Mouse (Mus musculus) natural killer cell, adult 2 months (primary cell): ENCODE measurements around the gene Pofut2.
A peak's percentile ranks its signal among the peaks of the same experiment; 100 is the strongest.

Source experiments
- DNase-seq, 2 experiments: peaks; one replicate each; pipeline ENCODE4 v3.0.0; 2022; ENCODE audit warnings: low spot score in 2 of 2

Pofut2 gene

DNA sequence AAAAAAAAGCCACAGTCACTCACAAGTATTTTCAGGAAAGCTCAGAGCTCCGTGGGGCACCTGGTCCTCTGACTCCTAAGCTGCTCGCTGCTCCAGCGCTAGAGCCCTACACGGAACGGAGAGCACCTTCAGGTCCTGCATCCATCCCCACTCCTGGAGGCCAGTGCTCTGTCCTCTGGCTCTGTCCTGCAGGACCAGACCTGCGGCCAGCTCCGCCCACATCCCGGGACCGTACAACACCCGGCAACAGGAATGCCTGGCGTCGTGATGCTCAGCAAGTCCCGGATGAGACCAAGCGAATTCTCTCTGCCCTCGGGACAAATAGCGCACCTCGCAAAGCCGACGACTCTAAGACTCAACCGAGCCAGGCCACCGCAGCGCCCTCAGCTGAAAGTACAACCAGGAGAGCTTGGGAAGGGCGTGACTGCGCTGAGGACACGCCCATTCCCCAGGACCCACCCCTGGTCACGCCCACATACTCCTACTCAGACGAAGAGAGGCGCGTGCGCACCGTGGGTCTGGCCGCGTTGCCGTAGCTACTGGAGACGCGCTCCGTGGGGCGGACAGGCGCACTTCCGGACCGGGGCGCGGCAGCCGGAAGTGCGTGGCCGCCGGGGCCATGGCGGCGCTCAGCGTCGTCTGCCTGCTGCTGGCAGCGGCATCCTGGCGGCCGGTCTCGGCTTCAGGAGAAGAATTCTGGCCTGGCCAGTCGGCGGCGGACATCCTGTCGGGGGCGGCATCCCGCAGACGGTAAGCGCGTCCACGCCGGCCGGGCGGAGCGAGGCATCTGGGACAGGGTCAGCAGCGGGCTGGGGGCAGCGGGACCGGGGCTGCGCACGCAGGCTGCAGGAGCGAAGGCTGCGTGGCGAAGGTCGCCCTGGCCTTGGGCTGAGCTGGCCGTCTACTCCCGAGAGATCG is at the start of gene Pofut2:
Gene Pofut2, plus strand, starts transcription at position 515 of the 918 bp plus-strand sequence.
- peak; percentile 92 to 95 for DNase-seq

DNA sequence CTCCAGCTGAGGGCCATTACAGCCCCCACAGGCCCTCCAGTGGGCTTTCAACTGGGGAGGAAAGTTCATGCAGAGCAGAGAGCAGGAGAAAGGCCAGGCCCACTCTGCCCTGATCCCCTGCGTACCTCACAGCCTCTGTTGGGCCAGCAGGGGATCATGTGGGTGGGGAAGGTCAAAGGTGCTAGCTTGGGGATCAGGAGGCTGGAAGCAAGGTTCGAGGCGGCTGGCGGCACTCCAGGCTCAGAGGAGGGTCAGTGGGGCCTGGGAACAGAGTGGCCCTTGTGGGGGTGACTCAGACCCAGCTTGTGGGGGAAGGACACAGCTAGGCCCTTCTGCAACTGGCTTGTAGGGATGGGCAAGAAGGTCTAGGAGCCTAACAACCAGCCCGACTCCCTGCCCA is 49.8 kb upstream of the Pofut2 start:
- DNase-seq: no peak

DNA sequence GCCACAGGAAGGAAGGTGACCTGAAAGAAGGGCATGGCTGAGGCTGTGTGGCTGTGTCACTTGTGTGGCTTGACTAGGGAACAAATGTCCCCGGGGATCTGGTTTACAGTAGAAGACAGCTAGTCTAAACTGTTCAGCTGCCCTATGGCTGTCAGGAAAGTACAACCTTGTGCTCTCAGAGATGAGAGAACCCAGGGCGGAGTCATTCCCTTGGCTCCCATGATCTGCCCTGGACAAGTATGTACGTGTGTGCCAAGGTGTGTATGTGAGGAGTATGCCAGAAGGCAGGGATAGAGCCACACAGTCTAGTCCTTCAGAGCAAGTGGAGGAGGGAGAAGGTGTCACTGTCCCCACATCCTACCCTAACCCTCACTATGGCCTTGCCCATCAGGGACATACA is 48.4 kb upstream of the Pofut2 start:
- DNase-seq: no peak

DNA sequence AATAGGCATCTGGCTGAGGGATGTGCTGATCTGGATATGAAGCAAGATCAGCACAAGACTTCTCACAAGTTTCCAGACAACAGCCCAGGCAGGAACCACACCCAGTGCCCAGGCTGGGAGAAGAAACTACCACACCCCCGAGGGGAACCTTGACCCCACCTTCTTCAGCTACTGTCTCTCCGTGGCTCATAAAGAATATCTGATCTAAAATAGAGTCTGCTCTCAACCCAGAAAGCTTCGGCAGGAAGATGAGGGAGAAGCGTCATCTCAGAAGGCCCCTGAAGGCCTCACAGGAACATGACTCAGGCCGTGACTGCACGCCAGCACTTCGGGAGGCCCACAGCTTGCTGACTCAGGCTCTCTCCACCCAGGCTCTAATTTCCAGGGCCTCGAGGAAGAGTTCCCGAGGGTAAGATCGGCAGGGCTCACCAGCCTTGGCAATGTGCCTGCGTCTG is 47.9 kb upstream of the Pofut2 start:
- DNase-seq: no peak

- DNase-seq: no peak
Measured at GRCm38 (mm10) chr10:77212354-77213120, 46.5 kb upstream of the Pofut2 start.

DNA sequence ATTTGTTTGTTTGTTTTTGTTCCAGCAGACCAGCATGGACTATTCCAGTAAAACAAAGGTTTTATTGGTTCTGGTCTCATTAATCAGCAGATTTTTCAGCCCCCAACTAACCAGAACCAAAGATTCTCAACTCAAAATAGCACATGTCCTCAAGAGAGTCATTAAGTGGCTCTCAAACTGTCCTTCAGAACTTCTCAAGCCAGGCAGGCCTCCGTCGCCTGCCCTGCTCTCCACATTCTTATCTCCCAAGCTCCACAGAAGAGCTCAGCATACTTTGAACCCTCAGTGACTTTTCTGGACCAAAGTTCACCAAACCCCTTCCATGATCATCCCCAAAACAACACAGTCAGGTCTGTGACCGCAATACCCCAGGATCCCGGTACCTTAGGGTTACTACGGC is 45.5 kb upstream of the Pofut2 start:
- no peak for DNase-seq

DNA sequence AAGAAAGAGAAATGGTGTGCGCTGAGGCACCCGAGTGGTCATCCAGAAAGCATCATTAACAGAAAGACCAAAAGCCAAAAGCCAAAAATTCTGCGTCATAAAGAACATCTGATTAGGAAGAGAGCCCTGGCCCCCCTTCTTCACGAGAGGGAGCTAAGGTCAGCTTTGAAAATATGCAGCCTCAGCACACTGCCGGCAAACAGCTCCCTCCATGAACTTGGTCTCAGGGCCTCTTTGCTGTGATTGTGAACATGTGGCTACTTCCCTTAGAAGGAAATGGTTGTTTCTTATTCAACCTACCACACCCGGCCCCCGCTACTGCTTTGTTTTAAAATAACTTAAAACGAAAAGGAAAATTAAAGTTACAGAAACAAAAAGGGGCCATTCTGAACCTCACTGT is 44.4 kb upstream of the Pofut2 start:
- DNase-seq: no peak

DNA sequence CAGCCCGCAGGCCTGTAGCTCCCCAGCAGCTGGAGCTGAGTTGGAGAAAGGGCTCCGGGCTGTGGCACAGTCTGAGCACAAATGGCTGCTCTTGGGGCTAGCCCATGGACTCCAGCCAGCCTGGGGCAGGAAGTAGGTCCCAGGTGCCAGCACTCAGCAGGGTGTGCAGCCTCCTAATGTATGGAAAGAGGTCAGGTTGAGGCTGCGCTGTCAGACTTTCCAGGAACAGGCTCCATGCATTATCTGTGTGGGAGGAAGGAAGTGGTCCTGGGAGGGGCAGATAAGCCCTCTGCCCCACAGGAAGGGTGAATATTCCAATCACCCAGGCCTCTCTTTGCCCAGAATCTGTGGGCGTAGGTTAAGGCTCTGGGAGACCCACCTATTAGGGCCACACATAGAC is 43.4 kb upstream of the Pofut2 start:
- DNase-seq: no peak

DNA sequence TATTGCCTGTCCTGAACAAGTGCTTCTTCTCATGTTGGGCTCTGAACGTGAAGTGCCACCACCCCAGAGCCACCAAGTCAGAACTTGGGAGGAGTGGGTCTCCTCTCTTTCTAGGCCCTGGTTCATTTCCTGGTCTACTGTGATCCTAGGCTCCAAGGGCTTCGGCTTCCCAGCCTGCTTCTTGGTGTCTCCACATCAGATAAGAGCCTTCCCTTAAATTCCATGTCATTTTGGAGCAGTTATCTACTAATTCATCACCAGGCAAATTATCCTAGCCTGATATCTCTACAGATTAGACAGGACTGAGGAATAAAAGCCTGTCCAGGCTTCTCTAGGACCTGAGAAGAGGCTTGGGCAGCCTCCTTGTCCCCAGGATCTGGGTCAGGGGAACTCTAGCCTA is 42.7 kb upstream of the Pofut2 start:
- no peak for DNase-seq

DNA sequence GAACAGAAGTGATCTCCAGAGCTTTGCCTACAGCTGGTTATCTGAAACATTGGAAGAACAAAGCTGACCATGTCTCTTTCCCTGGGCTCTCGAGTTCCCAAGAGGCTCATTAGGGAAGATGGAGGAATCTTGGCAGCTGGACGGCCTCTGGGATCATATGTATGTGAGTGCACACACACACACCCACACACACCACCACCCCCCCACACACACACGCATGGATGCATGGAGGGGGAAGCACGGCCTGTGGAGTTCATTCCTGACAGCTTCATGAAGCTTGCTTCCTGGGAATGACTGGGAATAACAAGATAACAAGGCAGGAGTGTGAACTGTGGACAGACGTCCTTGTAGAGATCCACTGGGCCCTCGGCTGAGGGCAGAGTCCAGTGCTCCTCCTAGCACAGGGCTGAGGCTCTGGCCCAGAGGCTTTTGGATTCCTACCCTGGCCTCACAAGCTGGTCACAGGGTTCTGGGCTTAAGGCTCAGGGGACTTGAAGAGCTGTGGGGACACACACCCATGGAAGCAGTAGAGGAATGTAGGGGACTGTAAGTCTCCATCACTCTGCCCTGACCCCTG is 41.8 kb upstream of the Pofut2 start:
- no peak for DNase-seq

DNA sequence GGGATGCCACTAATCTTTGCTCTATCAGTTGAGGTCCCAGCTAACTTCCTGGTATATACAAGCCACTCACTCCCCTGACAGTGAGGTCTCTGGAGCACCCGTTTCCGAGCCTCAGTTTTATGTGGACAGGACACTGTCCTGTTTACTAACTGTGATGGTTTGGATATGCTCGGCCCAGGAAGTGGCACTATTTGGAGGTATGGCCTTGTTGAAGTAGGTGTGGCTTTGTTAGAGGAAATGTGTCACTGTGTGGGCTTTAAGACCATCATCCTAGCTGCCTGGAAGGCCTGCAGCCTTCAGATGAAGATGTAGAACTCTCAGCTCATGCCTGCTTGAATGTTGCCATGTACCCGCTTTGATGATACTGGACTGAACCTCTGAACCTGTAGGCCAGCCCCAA is 41.0 kb upstream of the Pofut2 start:
- no peak for DNase-seq

DNA sequence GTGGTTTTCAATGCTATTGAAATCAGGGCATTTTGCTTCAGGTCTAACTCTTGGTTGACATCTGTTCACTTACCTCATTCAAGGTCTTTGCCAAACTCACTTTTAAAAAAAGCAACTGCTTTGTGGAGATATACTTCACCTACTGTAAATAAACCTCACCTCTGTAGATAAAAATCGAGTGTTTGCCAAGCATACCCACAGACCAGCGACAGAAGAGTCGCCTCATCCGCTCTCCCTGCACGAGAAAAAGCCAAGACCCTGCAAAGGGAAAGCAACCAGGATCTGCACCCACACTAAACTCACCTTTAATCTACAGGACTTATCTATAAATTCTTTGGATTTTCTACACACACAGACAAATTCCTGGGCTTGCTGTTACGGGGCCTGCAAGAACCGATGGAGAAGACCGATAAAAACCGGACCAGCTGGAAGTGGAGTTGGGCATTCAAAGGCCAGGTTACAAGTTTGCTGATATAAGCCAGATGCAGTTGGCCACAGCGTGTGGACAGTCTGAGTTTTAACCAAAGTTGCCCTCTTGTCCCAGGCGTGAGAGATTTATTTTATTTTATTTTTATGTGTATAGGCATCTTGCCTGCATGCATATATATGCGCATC is 39.5 kb upstream of the Pofut2 start:
- no peak for DNase-seq

- DNase-seq: no peak
Measured at GRCm38 (mm10) chr10:77221108-77221507, 37.9 kb upstream of the Pofut2 start.

GRCm38 (mm10) chr10:77222963-77223552 is 36.0 kb upstream of the Pofut2 start:
- DNase-seq: no peak

DNA sequence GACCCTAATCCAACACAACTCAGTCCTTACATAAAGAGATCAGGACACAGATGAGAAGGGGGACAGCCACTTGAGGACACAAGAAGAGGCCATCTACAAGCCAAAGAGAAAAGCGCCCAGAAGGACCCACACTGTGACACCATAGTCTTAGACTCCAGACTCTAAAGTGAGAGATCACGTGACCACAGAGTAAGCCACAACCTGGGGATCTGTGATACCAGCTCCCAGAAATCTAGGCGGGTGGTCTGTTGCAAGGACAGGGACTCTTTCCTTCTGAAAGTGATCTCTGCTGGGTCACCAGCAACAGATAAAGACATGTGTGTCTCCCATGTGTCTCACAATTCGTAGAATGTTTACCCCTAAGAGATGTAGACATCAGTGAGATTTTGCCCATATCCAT is 34.6 kb upstream of the Pofut2 start:
- DNase-seq: no peak

DNA sequence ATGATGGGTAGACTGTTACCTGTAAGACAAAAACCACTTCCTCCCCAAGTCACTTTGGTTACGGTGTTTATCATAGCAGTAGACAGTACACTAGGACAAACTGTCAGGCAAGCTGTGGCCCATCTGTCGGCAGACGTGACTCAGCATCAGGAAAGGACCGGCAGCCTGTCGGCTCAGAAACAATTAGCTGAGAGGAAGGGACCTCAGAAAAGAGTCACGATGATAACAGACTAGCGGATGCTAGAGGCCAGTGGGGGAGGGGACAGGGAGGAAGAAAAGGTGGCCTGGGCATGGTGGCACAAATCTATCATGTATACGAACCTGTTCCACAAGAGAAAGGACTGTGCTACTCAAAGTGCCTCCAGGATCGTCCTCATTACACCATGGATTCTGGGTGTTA is 33.6 kb upstream of the Pofut2 start:
- no peak for DNase-seq

- no peak for DNase-seq
Measured at GRCm38 (mm10) chr10:77225995-77226688, 32.9 kb upstream of the Pofut2 start.

DNA sequence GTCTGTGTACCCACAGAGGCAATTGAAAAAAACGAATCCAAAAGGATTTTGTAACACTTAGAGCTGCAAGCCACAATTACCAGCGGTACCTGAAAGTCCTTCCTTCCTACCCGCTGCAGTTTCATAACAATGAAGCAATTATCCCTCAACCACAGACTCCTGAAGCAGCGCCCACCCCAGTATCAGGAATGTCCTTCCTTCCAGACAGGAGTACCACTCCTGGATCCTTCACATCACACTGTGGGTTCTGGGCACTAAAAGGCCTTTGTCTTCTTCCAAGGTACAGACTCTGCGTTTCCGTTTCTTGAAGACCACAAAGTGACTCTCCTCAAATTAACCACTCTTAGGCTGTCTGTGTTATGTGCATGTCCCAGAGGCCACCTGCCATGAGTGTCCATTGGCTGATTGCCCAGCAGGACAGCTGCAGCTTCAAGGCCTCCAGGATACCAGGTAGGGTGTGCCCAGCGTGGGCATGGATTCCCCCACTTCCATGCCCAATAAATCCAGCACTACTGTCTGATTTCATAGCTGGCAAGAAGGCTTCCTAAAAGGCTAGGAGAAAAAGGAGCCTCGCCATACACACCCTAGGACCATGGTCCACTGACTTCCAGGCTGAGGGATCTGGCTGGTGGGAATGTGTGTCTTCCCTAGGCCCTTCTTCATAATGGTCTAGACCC is 32.2 kb upstream of the Pofut2 start:
- no peak for DNase-seq

- DNase-seq: no peak
Measured at GRCm38 (mm10) chr10:77227368-77227723, 31.7 kb upstream of the Pofut2 start.
